Mouse (Mus musculus) forebrain, postnatal 0 days (tissue): ENCODE results near the gene Map2k2. TPM values are rescaled to one million over a fixed set of nuclear protein-coding genes. Genes with fewer than 3 reads are reported as not detected.

Experiments
- ATAC-seq: fragments of 200-750 bp; cut with Nextera tagmentation; 2 replicates; pipeline ENCODE4 v1.8.0; 2017; ENCODE audit warnings: mild to moderate bottlenecking, moderate library complexity
- DNase-seq: peaks from one replicate; pipeline ENCODE4 v3.0.0-alpha.2; 2015
- H3K27ac ChIP-seq: fragments of 300-500 bp; sonication (generic); 2 replicates; pipeline ENCODE4 v1.5.1; 2014; ENCODE audit warnings: low read depth, mild to moderate bottlenecking, antibody characterized with exemption, low read length, moderate library complexity, mixed read lengths
- H3K27me3 ChIP-seq: fragments of 300-500 bp; sonication (generic); 2 replicates; pipeline ENCODE4 v1.6.1; 2014; ENCODE audit warnings: mild to moderate bottlenecking, low read length, mixed read lengths; ENCODE audit not compliant: insufficient read depth
- H3K36me3 ChIP-seq: fragments of 300-500 bp; sonication (generic); 2 replicates; pipeline ENCODE4 v1.6.1; 2014; ENCODE audit warnings: mild to moderate bottlenecking, moderate library complexity; ENCODE audit not compliant: insufficient read depth
- H3K4me1 ChIP-seq: fragments of 300-500 bp; sonication (generic); 2 replicates; pipeline ENCODE4 v1.6.1; 2014; ENCODE audit warnings: antibody characterized with exemption; ENCODE audit not compliant: insufficient read depth
- H3K4me2 ChIP-seq: fragments of 300-500 bp; sonication (generic); 2 replicates; pipeline ENCODE4 v1.6.1; 2014; ENCODE audit warnings: low read depth, mild to moderate bottlenecking, moderate library complexity
- H3K4me3 ChIP-seq: fragments of 300-500 bp; sonication (generic); 2 replicates; pipeline ENCODE4 v1.5.1; 2014; ENCODE audit warnings: low read depth, low read length, mixed read lengths
- H3K9ac ChIP-seq: fragments of 300-500 bp; sonication (generic); 2 replicates; pipeline ENCODE4 v1.6.1; 2014; ENCODE audit warnings: mild to moderate bottlenecking
- H3K9me3 ChIP-seq: fragments of 300-500 bp; sonication (generic); 2 replicates; pipeline ENCODE4 v1.6.1; 2016; ENCODE audit warnings: low read length
- CTCF ChIP-seq: sonication (generic); IDR thresholded peaks from 2 replicates; pipeline ENCODE4 v1.5.1; 2016; ENCODE audit warnings: antibody characterized with exemption, control low read depth, low read depth
- WGBS: fragments of 180-500 bp; shearing (Covaris S2); extraction: QIAGEN DNeasy Blood & Tissue Kit; methylation state at CpG from one replicate; pipeline ENCODE4 v1.1.7; 2014; 5-methylcytosine and 5-hydroxymethylcytosine counted together
- polyA plus RNA-seq: library from polyadenylated mRNA; unstranded; fragments of >200 nt; fragmentation: Nextera tagmentation; extraction: Ambion mirVana; gene quantifications from 2 replicates; pipeline ENCODE4 v1.2.1, GENCODE M21; 2015
- total RNA-seq: library from RNA; depleted of rRNA; stranded (reverse); fragments of >200 nt; gene quantifications from 2 replicates; pipeline ENCODE4 v1.2.3, GENCODE M21; 2014

Map2k2 gene
- total and polyA plus RNA-seq, 2 experiments from 2014 or later: 194 to 215 TPM

DNA sequence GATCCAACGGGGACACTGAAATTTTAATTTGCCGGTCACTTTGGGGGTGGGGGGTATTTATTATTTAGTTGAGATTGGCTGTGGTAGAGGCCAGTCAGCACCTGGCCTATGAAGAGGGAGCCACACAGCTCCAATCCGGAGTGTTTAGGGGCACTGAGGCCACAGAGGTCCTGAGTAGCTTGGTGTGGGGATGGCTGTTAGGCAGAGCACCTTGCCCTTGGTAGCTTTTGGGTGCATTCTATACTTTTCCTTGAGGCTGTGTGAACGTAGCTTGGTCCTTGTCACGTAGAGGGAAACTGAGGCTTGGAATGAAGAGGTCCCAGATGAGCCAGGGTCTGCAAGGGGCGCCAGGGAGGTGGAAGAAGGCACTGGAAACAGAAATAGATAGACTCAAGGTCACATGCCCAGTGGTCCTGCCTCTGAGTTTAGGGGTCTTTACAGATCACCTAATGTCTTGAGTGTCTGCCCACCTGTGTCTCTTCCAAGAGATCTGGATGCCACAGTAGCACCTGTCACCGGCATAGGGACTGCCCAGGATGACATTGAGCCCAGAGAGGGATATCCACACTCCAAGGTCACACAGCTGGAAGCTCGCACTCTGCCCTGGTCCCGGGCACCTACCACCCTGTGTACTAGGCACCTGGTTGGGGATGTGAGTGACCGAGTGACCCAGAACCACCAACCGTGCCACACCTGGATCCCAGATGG is 33.3 kb downstream of the Map2k2 start:
- no peak for ATAC-seq
- Histone ChIP-seq H3K9me3 (no peaks in the 10 kb centered on the region), H3K4me2 (peak overlapping the region; percentile 90), H3K4me1 (peaks cover 9% of the 10 kb centered on the region), H3K27ac (0 out of 2 replicates have a peak overlapping the region, but pooled peaks have one; percentile 15), H3K9ac (peak overlapping the region; percentile 91), H3K4me3 (peak overlapping the region; percentile 90), H3K36me3 (peaks cover 3% of the 10 kb centered on the region), H3K27me3 (peaks cover 11% of the 10 kb centered on the region)
- WGBS: 60% methylated on average over 11 of the region's 11 CpGs
- no peak for DNase-seq
- no peak for TF ChIP-seq CTCF

DNA sequence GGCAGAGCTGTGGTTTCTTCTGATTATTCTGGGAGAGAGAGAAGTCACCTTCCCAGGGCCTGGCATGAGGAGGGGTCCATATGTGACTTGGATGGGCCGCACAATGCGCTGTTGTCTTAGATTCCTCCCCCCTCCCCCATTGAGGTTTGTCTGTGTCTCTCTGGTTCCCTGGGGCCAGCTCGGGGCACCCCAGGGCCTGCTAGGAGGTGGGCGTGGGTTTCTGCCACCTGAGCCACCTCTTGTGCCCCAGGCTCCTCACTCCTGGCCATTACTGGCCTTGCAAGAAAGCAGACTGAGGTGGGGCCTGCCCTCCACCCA is 33.8 kb downstream of the Map2k2 start:
- TF ChIP-seq CTCF: no peak
- no peaks in the 10 kb centered on the region for H3K9me3 ChIP-seq
- H3K36me3 ChIP-seq: peaks cover 8% of the 10 kb centered on the region
- DNase-seq (no peak), ATAC-seq (no peak)
- H3K4me1 ChIP-seq: peaks cover 9% of the 10 kb centered on the region
- peaks cover 6% of the 10 kb centered on the region for H3K27me3 ChIP-seq
- H3K4me3 ChIP-seq: no peak overlapping the region
- H3K4me2 ChIP-seq: peak overlapping the region; percentile 90; the same call in 1 of the 2 replicates
- H3K27ac ChIP-seq: no peak overlapping the region
- no peak overlapping the region for H3K9ac ChIP-seq
- WGBS: 73% methylated on average over 4 of the region's 4 CpGs

DNA sequence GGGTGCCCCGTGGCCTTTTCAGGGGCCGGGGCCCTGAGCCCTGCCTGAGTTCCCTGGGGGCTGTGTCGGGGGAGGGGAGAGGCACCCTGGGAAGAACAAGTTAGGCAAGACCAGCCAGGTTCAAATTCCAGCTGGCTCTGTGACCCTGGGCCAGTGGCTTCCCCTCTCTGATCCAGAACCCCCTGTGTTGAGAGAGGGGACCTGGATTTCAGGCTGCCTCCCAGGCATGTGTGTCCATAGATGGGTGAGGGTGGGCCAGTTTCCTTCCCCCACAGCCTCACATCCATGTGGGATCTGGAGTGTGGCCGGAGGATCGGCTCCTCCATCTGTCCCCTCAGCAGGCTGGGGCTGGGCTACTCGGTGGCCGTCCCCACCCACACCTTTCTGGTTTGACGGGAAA is 34.3 kb downstream of the Map2k2 start:
- DNase-seq: no peak
- peaks cover 9% of the 10 kb centered on the region for H3K4me1 ChIP-seq
- no peak overlapping the region for H3K9ac ChIP-seq

DNA sequence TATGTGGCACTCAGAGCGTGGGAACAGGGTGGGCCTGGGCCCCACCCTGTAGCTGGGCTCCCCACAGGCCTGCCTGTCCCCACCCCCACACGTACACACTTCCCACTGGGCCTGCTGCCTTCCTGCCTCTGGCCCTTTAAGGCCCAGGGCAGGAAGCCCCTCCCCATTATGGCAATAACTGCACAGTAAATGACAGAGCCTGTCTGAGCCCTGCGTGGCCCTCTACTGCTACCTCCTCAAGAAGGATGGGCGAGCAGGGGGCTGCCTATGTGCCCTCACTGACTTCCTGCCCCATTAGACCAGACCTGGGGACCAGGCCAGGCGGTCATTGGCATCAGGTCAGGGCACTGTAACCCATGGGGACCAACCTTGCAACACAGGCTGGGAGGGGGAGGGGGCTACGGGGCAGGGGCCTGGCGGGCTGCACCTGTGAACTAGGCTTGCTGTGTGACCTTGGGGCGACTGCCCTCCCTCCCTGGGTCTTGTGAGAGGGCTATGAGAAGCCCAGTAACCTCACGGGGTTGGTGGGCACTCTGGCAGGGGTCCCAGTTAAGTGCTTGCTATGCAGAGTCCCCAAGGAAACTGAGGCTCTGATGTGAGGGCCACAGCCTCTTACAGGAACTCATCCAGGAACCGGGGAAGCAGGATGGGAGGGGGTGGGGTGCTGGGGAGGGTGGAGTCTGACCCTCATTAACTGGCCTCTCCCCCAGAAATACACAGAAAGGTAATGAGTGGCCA is 35.2 kb downstream of the Map2k2 start:
- DNase-seq: no peak
- 64% methylated on average over 10 of the region's 10 CpGs for WGBS
- Histone ChIP-seq H3K4me3 (no peak overlapping the region), H3K27ac (no peak overlapping the region), H3K36me3 (peaks cover 21% of the 10 kb centered on the region), H3K9me3 (no peaks in the 10 kb centered on the region), H3K4me2 (0 out of 2 replicates have a peak overlapping the region, but pooled peaks have one; percentile 8), H3K9ac (peak overlapping the region; percentile 14; the same call in 1 of the 2 replicates), H3K4me1 (peaks cover 9% of the 10 kb centered on the region), H3K27me3 (no peaks in the 10 kb centered on the region)
- no peak for ATAC-seq
- TF ChIP-seq CTCF: no peak

More for the DNA sequence above, 34.3 kb downstream of the Map2k2 start:
- no peak for ATAC-seq
- WGBS: 61% methylated on average over 8 of the region's 8 CpGs
- Histone ChIP-seq H3K9me3 (no peaks in the 10 kb centered on the region), H3K27me3 (0 out of 2 replicates have a peak, but pooled peaks cover under 1% of the 10 kb centered on the region), H3K4me3 (no peak overlapping the region), H3K4me2 (no peak overlapping the region), H3K27ac (no peak overlapping the region), H3K36me3 (peaks cover 13% of the 10 kb centered on the region)
- TF ChIP-seq CTCF: no peak

DNA sequence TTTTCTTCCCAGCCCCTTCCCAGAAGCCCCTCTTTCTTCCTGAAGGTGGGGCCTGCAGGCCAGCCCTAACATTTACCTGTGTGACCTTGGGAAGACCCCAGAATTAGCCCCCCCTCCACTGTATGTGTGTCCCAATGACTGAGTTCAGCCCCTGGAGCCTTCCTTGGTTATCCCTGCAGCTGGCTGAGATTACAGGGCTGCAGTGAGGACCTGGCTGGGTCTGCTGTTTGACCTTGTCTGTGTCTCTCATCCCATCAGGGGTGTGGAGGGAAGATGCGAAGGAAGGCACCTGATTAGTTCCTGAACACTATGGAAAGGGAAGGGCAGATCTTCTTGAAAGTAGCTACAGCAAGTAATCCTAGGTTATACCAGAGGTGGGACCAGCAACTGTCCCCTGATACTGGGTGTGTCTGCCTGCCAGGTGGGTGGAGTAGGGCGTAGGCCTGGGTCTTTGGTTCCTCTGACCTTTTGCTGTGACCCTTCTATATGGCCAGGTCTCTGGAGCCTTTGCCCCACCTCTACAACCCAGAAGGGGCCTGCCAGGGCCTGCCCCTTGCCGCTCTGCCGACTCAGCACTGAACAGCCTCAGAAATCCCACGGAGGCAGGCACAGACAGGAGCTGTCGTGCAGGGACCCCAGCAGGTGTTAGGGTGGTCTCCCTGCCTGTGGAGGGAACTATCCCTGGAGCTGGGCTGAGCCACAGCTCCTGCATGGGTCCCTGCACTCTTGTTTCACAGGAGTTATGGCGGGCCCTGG is 35.9 kb downstream of the Map2k2 start:
- Histone ChIP-seq H3K27me3 (no peaks in the 10 kb centered on the region), H3K9me3 (no peaks in the 10 kb centered on the region), H3K9ac (no peak overlapping the region), H3K4me3 (no peak overlapping the region), H3K27ac (no peak overlapping the region), H3K4me1 (peaks cover 9% of the 10 kb centered on the region), H3K4me2 (no peak overlapping the region), H3K36me3 (peaks cover 28% of the 10 kb centered on the region)
- 78% methylated on average over 7 of the region's 7 CpGs for WGBS
- no peak for DNase-seq
- TF ChIP-seq CTCF: no peak
- no peak for ATAC-seq

DNA sequence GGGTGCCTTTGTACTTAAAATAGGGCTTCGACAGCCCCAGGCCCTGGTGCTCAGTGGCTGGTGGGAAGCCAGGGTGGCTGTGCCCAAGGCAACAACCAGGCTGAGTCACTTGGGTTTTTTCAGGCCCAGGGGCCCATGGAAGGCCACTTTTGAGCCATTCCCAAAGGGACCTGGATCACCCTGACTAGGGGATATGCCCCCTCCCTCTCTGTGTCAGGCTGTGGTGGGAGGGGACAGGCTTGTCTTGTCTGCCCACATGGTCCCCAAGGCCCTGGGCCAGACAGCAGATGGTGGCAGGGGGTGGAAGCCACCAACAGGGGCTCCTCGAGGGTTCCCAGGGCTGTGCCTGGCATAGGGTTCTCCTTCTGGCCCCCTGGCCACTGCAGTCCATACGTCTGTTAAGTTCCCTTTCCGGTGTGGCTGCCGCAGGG is 36.9 kb downstream of the Map2k2 start:
- DNase-seq: no peak

More for the DNA sequence above, 36.9 kb downstream of the Map2k2 start:
- peaks cover 38% of the 10 kb centered on the region for H3K36me3 ChIP-seq
- no peak overlapping the region for H3K27ac ChIP-seq
- no peak for ATAC-seq
- H3K4me3 ChIP-seq: no peak overlapping the region
- H3K4me1 ChIP-seq: peaks cover 9% of the 10 kb centered on the region
- no peak for TF ChIP-seq CTCF
- no peak overlapping the region for H3K4me2 ChIP-seq
- 58% methylated on average over 5 of the region's 5 CpGs for WGBS
- H3K27me3 ChIP-seq: no peaks in the 10 kb centered on the region
- no peak overlapping the region for H3K9ac ChIP-seq
- no peaks in the 10 kb centered on the region for H3K9me3 ChIP-seq
